Mouse (Mus musculus) heart, postnatal 0 days (tissue): ENCODE measurements around the gene Pik3r6. TPM values are rescaled to one million over a fixed set of nuclear protein-coding genes. Genes with fewer than 3 reads are reported as not detected.

Experiments
- ATAC-seq: fragments of 200-750 bp; cut with Nextera tagmentation; 2 replicates; pipeline ENCODE4 v1.8.0; 2017; ENCODE audit warnings: low read depth, moderate number of reproducible peaks, moderate library complexity; ENCODE audit not compliant: insufficient read depth
- DNase-seq: peaks from one replicate; pipeline ENCODE4 v3.0.0-alpha.2; 2016; ENCODE audit warnings: low spot score
- H3K27ac ChIP-seq: fragments of 300-500 bp; sonication (generic); 2 replicates; pipeline ENCODE4 v1.5.1; 2014; ENCODE audit warnings: low read depth, mild to moderate bottlenecking
- H3K27me3 ChIP-seq: fragments of 300-500 bp; sonication (generic); 2 replicates; pipeline ENCODE4 v1.6.1; 2014; ENCODE audit warnings: low read length, mixed read lengths; ENCODE audit not compliant: control insufficient read depth, insufficient read depth
- H3K36me3 ChIP-seq: fragments of 300-500 bp; sonication (generic); replicated peaks from 2 replicates; pipeline ENCODE4 v1.6.1; 2014; ENCODE audit warnings: low read length, mixed read lengths; ENCODE audit not compliant: control insufficient read depth, insufficient read depth
- H3K4me1 ChIP-seq: fragments of 300-500 bp; sonication (generic); 2 replicates; pipeline ENCODE4 v1.6.1; 2014; ENCODE audit warnings: antibody characterized with exemption; ENCODE audit not compliant: control insufficient read depth, insufficient read depth
- H3K4me2 ChIP-seq: fragments of 300-500 bp; sonication (generic); 2 replicates; pipeline ENCODE4 v1.6.1; 2014; ENCODE audit warnings: low read depth, mild to moderate bottlenecking, low read length, moderate library complexity
- H3K4me3 ChIP-seq: fragments of 300-500 bp; sonication (generic); 2 replicates; pipeline ENCODE4 v1.5.1; 2014; ENCODE audit warnings: low read depth, low read length
- H3K9ac ChIP-seq: fragments of 300-500 bp; sonication (generic); replicated peaks from 2 replicates; pipeline ENCODE4 v1.6.1; 2014; ENCODE audit warnings: low read depth, low read length, mixed read lengths
- H3K9me3 ChIP-seq: fragments of 300-500 bp; sonication (generic); replicated peaks from 2 replicates; pipeline ENCODE4 v1.6.1; 2016; ENCODE audit warnings: low read length; ENCODE audit not compliant: control insufficient read depth
- CTCF ChIP-seq: IDR thresholded peaks from 2 replicates; pipeline ENCODE4 v1.5.1; 2016; ENCODE audit warnings: antibody characterized with exemption, control low read depth, low read depth
- EP300 ChIP-seq: IDR thresholded peaks from 2 replicates; pipeline ENCODE4 v1.6.1; 2016; ENCODE audit warnings: antibody characterized with exemption, low read depth
- WGBS: fragments of 180-500 bp; shearing (Covaris S2); extraction: QIAGEN DNeasy Blood & Tissue Kit; methylation state at CpG from one replicate; pipeline ENCODE4 v1.1.7; 2014; 5-methylcytosine and 5-hydroxymethylcytosine counted together
- polyA plus RNA-seq: library from polyadenylated mRNA; unstranded; fragments of >200 nt; fragmentation: Nextera tagmentation; extraction: Ambion mirVana; gene quantifications from 2 replicates; pipeline ENCODE4 v1.2.1, GENCODE M21; 2015
- total RNA-seq: library from RNA; depleted of rRNA; stranded (reverse); fragments of >200 nt; gene quantifications from 2 replicates; pipeline ENCODE4 v1.2.3, GENCODE M21; 2014; ENCODE audit warnings: low replicate concordance

Pik3r6 gene
- total and polyA plus RNA-seq, 2 experiments from 2014 or later = 5.0 to 8.8 TPM

DNA sequence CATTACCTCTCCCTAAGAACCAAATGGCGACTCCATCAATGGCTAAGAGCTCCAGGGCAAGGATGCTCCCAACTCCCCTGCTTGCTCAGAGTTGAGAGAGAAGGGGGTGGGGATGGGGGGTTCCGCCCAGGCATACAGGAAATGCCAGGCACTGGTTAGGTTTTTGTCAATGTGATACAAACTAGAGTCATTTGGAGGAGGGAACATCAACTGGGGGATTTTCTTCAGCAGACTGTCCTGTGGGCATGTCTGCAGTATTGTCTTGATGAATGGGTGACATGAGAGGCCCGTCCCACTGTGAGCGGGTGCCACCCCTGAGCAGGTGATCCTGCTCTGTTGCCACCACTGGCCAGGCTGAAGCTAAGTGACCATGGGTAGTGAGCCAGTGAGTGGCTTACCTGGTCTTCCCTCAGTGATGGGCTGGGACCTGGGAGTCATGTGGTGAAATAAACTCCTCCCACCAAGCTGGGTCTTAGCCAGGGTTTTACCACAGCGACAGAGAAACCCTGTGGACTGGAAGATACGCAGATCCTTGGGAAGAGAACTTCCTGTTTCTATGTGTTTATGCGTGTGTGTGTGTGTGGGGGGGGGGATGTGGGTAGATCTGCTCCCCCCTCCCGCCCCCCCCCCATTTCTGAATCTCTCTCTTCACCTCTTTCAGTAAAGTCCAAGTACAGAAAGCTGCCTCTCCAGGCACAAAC, 3.7 kb upstream of the Pik3r6 start:
- Histone ChIP-seq H3K9ac (no peak overlapping the region), H3K4me2 (no peak overlapping the region), H3K27me3 (no peaks in the 10 kb centered on the region), H3K9me3 (no peaks in the 10 kb centered on the region), H3K4me3 (no peak overlapping the region), H3K4me1 (peaks cover 11% of the 10 kb centered on the region), H3K27ac (no peak overlapping the region), H3K36me3 (no peaks in the 10 kb centered on the region)
- DNase-seq (no peak), ATAC-seq (no peak)
- TF ChIP-seq EP300 = no peak
- no peak for TF ChIP-seq CTCF
- 63% methylated on average over 8 of the region's 8 CpGs for WGBS

GRCm38 (mm10) chr11:68500949-68501350, 1.9 kb upstream of the Pik3r6 start:
- Histone ChIP-seq H3K4me1 (peaks cover 9% of the 10 kb centered on the region), H3K4me2 (peak overlapping the region; percentile 40; the same call in 1 of the 2 replicates), H3K36me3 (no peaks in the 10 kb centered on the region), H3K27ac (no peak overlapping the region), H3K27me3 (no peaks in the 10 kb centered on the region), H3K9ac (no peak overlapping the region), H3K4me3 (no peak overlapping the region), H3K9me3 (no peaks in the 10 kb centered on the region)
- ATAC-seq (peak; percentile 45; the same call in 1 of the 2 replicates), DNase-seq (no peak)
- 7% methylated on average over 14 of the region's 14 CpGs for WGBS
- TF ChIP-seq EP300 = no peak

GRCm38 (mm10) chr11:68502408-68502807, 411 bp upstream of the Pik3r6 start:
- WGBS = 79% methylated on average over 2 of the region's 2 CpGs

GRCm38 (mm10) chr11:68504913-68505312, 2.1 kb downstream of the Pik3r6 start:
- H3K4me2 ChIP-seq = peak overlapping the region; percentile 49
- H3K4me3 ChIP-seq = peak overlapping the region; percentile 1; the same call in 1 of the 2 replicates
- WGBS = 75% methylated on average over 11 of the region's 11 CpGs
- ATAC-seq (no peak), DNase-seq (no peak)
- H3K9ac ChIP-seq = no peak overlapping the region; the same call in 1 of the 2 replicates
- H3K36me3 ChIP-seq = no peaks in the 10 kb centered on the region
- no peak overlapping the region for H3K27ac ChIP-seq
- H3K9me3 ChIP-seq = no peaks in the 10 kb centered on the region
- no peak for TF ChIP-seq CTCF
- TF ChIP-seq EP300 = no peak
- peaks cover 9% of the 10 kb centered on the region for H3K4me1 ChIP-seq
- H3K27me3 ChIP-seq = no peaks in the 10 kb centered on the region

More at GRCm38 (mm10) chr11:68502408-68502807, 411 bp upstream of the Pik3r6 start:
- H3K9me3 ChIP-seq = no peaks in the 10 kb centered on the region
- H3K4me3 ChIP-seq = no peak overlapping the region
- no peak overlapping the region for H3K27ac ChIP-seq
- no peaks in the 10 kb centered on the region for H3K27me3 ChIP-seq
- ATAC-seq = no peak
- peaks cover 9% of the 10 kb centered on the region for H3K4me1 ChIP-seq
- no peak for DNase-seq
- H3K36me3 ChIP-seq = no peaks in the 10 kb centered on the region
- TF ChIP-seq EP300 (no peak), CTCF (no peak)
- H3K9ac ChIP-seq = no peak overlapping the region
- H3K4me2 ChIP-seq = no peak overlapping the region

DNA sequence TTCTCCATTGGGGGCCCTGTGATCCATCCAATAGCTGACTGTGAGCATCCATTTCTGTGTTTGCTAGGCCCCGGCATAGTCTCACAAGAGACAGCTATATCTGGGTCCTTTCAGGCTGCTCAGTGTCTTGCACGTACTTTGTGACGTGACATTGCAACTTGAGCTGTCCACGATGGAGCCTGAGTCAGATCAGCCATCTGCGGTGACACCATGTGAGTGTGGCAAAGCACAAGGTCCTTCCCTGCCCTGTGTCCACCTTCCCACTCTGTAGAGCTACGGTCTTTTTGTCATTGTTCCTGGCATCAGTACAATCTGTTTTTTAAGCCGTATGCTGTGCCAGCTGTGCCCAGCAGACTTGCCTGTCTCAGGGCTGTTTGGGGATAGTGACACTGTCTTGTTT, 4.4 kb downstream of the Pik3r6 start:
- Histone ChIP-seq H3K27me3 (no peaks in the 10 kb centered on the region), H3K9ac (no peak overlapping the region), H3K4me1 (no peaks in the 10 kb centered on the region), H3K27ac (no peak overlapping the region), H3K9me3 (no peaks in the 10 kb centered on the region), H3K36me3 (no peaks in the 10 kb centered on the region), H3K4me3 (no peak overlapping the region), H3K4me2 (no peak overlapping the region)
- no peak for DNase-seq
- ATAC-seq = no peak
- WGBS = 65% methylated on average over 7 of the region's 7 CpGs
- TF ChIP-seq EP300 (no peak), CTCF (no peak)

DNA sequence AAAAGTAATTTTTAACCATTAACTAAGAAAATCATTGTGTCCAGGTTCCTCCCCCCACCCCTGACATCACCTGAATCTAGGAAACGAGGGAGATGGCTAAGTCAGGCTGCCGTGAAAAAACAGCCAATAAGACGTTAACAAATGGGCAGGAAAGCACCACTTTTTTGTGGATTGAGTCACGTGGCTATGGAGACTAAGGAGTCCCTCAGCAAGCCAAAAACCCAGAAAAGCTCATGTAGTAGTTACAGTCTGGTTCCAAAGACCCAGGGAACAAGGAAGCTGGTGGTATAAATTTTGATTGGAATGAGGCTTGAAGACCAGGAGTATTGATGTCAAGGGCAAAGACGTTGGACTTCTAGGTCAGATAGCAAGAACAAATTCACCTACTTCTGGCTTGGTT, 5.8 kb downstream of the Pik3r6 start:
- ATAC-seq (no peak), DNase-seq (no peak)
- no peak overlapping the region for H3K27ac ChIP-seq
- no peak overlapping the region for H3K9ac ChIP-seq
- 62% methylated on average over 5 of the region's 5 CpGs for WGBS
- no peaks in the 10 kb centered on the region for H3K36me3 ChIP-seq
- H3K4me1 ChIP-seq = no peaks in the 10 kb centered on the region
- no peak overlapping the region for H3K4me2 ChIP-seq
- H3K9me3 ChIP-seq = no peaks in the 10 kb centered on the region
- no peaks in the 10 kb centered on the region for H3K27me3 ChIP-seq
- no peak for TF ChIP-seq CTCF
- TF ChIP-seq EP300 = no peak
- H3K4me3 ChIP-seq = no peak overlapping the region
